Mouse (Mus musculus) hindlimb bud, embryonic 11.5 days (tissue): Measurements from ENCODE around the gene Dnah10.

ENCODE experiments used
- DNase-seq: peaks from one replicate; pipeline ENCODE4 v3.0.0-alpha.2; 2012; ENCODE audit warnings: low read depth, low spot score; ENCODE audit errors: extremely low spot score

The Dnah10 gene

DNA sequence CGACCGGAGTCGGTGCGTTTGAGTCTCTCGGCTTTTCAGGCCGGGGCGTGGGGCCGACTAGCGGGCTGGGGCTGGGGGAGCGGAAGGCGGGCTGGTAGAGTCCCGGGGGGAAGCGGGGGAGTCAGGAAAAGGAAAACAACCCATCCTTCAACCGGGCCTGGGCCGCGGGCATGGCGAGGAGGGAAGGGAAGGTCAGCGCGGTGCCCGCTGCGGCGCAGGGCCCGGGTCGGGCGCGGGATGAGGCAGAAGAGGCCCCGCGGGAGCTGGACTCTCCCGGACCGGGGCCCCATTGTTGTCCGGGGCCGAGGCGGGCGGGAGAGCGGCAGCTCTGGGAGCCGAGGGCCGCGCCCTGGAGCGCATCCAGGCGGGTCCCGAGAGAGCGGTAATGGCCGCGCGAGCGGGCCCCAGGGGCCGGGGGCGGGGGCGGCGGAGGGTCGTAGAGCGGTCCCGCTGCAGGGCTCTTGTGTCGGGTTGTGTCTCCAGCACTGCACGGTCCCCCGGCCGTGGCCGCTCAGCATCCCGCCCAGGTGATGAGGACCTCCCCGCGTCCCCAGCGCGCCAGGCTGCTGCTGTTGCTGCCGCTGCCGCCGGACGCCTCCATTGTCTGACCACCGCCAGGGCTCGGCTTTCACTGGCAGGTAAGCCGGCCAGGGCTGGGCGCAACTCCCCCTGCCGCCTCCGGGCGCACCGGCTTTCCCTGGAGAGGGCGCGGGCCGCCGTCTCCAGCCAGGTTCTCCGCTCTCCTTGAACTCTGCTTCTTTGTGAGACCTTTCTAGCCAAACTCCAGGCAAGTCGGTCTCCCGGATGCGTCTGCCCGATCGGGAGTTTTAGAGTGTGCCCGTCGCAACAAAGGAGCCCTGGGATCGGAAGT is 138.2 kb downstream of the Dnah10 start:
- DNase-seq, result no peak

DNA sequence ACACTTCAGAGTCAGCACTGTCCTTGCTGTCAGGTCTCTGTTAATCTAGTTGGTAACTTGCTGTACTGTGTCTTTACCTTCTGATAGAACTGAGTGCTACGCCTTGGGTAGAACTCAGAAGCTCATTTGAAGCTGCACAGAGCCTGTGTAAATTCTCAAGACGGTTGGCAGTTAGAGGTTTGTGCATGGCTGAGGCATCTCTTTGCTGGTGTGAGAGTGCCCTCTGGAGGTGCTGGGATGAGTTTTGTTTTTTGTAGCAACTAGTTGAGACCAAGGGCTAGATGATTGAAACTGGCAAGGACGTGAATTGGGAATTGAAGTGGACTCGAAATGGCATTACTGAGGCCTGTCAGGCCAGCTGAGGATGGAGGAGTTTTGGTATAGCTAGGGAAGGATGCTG is 144.1 kb downstream of the Dnah10 start:
- no peak for DNase-seq

- DNase-seq, result no peak
Measured at GRCm38 (mm10) chr5:124872033-124872432, 147.1 kb downstream of the Dnah10 start.

GRCm38 (mm10) chr5:124873096-124873495 is 148.2 kb downstream of the Dnah10 start:
- no peak for DNase-seq

GRCm38 (mm10) chr5:124873890-124874601 is 149.2 kb downstream of the Dnah10 start:
- DNase-seq, result no peak

GRCm38 (mm10) chr5:124879251-124879650 is 154.4 kb downstream of the Dnah10 start:
- DNase-seq, result no peak

GRCm38 (mm10) chr5:124879801-124880200 is 154.9 kb downstream of the Dnah10 start:
- no peak for DNase-seq

GRCm38 (mm10) chr5:124883877-124884276 is 159.0 kb downstream of the Dnah10 start:
- no peak for DNase-seq
